Mouse (Mus musculus) gastrocnemius, postnatal 4 days (tissue): ENCODE results near the gene Apopt1. TPM values are rescaled to one million over a fixed set of nuclear protein-coding genes. Genes with fewer than 3 reads are reported as not detected.

Experiments
- total RNA-seq, 2 experiments: library from RNA; stranded (reverse); gene quantifications; 2 replicates each; pipeline ENCODE4 v1.2.3; 2021

Apopt1 gene
- total RNA-seq, 2 experiments from 2014 or later, result 36.1 to 40.1 TPM

Other genes starting within 250 kb of the Apopt1 start
- 1 to 10 TPM; 6.9 to 7.5 TPM for gene Gm266, start 227.4 kb upstream of the Apopt1 start, total RNA-seq
- 100 to 1,000 TPM; 157 to 160 TPM for gene Eif5, start 175.2 kb upstream of the Apopt1 start, total RNA-seq
- 10 to 100 TPM; 62.1 to 72.5 TPM for gene Mark3, start 138.7 kb upstream of the Apopt1 start, total RNA-seq
- gene Ckb, start 40.9 kb upstream of the Apopt1 start, total RNA-seq, result 10 to 100 TPM; 48.6 to 61.8 TPM
- 1 to 10 TPM; 7.3 to 7.9 TPM for gene Trmt61a, start 35.2 kb upstream of the Apopt1 start, total RNA-seq
- gene Bag5, start within 50 bp of the Apopt1 start, total RNA-seq, result 10 to 100 TPM; 27.5 to 32.1 TPM
- 100 to 1,000 TPM; 117 to 120 TPM for gene Klc1, start 45.6 kb downstream of the Apopt1 start, total RNA-seq
- 1 to 10 TPM; 5.4 to 5.5 TPM for gene Xrcc3, start 100.6 kb downstream of the Apopt1 start, total RNA-seq
- 10 to 100 TPM; 35.8 TPM for gene Zfyve21, start 100.9 kb downstream of the Apopt1 start, total RNA-seq
- 10 to 100 TPM; 13.1 to 15.8 TPM for gene Ppp1r13b, start 194.8 kb downstream of the Apopt1 start, total RNA-seq